Mouse (Mus musculus) gonadal fat pad, adult 2 months (tissue): ENCODE measurements at regions not wholly inside any gene's neighbourhood (a gene's known extent, or its start where the extent isn't known, plus 50 kb on each side); places are given as distances from the start of the nearest gene placed in this dataset.

Experiments used
- DNase-seq: peaks from one replicate; pipeline ENCODE4 v3.0.0-alpha.2; 2012; ENCODE audit warnings: low read depth

GRCm38 (mm10) chr13:59874137-59874931 lies 51.4 kb upstream of the Tut7 start:
- DNase-seq = no peak
